Mouse (Mus musculus): ENCODE measurements around the gene Nipbl. TPM values are rescaled to one million over a fixed set of nuclear protein-coding genes. Genes with fewer than 3 reads are reported as not detected.

Gene Nipbl
- polyA plus RNA-seq, 1 experiment = 48.7 TPM

DNA sequence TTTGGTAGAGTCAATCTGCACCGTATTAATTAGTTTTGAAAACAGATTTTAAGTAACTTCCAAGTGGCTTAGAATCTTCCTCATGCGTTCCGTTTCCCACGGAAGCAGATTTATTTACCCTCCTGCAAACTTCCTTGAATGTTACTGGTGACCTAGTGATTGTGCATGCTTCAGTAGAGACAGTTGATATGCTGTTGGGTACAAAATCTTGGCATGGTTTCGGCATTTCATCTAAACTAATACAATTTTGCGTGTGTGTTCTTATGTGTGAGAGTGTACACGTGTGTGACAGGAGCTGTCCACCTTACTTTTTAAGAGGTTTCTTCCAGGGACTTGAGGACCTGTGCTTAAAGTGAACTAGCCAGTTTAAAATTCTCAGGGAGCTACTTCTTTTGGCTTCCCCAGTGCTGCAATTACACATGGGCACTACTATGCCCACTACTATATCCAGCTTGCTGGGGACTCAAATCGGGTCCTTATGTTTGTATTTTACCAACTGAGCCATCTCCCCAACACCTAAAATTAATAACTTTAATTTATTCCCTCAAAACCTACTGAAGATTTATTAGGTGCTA, 3.0 kb upstream of the Nipbl start:
- TF ChIP-seq POLR2A (IDR thresholded peaks at IDR 0.05; ENCODE audit: low read depth, low read length) (no peak), CTCF (IDR thresholded peaks at IDR 0.05; ENCODE audit: borderline replicate concordance, insufficient read depth, low read length) (no peak)
- Histone ChIP-seq H3K27ac (ENCODE audit: insufficient read depth, low read length) (no peak overlapping the region), H3K4me3 (ENCODE audit: insufficient read depth, low read length) (peak overlapping the region; percentile 20), H3K4me1 (ENCODE audit: control insufficient read depth, insufficient read depth, low read length) (peaks cover 4% of the 10 kb centered on the region; the same call in 1 of the 2 replicates)

DNA sequence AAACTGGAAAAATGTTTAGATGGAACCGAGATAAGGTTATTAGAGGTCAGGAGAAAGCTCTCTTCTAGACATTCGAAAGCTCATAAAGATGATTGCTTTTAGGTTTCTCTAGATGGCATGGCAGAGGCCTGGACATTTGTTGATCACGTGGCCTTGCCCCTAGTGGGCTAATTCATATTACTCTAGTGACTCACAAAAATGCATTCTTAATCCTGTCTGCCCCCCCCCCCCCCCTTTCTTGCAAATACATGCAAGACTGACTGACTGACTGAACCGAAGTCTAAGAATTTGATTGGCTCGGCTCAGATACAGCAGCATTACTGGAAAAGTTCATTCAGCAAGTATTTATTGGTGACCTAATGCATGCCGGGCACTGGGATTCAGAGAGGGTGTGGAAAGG, 2.2 kb upstream of the Nipbl start:
- Histone ChIP-seq H3K4me3 (ENCODE audit: insufficient read depth, low read length) (peak overlapping the region; percentile 95), H3K27ac (ENCODE audit: insufficient read depth, low read length) (peak overlapping the region; percentile 87)

DNA sequence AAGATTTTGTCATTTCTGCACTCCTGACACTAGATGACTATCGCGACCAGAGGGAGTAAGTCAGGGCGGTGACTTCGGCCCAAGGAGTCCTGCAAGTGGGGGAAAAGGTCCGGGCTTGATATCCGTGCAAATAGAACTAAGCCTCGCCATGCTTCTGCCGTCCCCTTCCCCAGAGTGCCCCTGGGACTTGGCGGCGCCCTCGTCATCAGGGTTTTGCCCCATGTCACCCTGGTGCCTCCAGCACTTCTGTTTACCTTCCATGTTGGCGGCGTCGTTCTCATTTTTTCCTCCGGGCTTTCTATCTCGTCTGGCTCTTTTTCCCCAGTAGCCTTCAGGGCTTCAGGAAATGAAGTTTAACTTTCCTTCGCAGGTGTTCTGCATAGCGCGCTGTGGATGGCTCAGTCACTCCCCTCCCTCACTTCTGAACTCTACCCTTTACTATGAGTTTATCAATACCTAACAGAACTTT, 1.7 kb upstream of the Nipbl start:
- H3K27ac ChIP-seq (ENCODE audit: insufficient read depth, low read length) = peak overlapping the region; percentile 87
- peak overlapping the region; percentile 95 for H3K4me3 ChIP-seq (ENCODE audit: insufficient read depth, low read length)
- TF ChIP-seq CTCF (IDR thresholded peaks at IDR 0.05; ENCODE audit: borderline replicate concordance, insufficient read depth, low read length) (no peak), POLR2A (IDR thresholded peaks at IDR 0.05; ENCODE audit: low read depth, low read length) (no peak)
- peaks cover 4% of the 10 kb centered on the region; the same call in 1 of the 2 replicates for H3K4me1 ChIP-seq (ENCODE audit: control insufficient read depth, insufficient read depth, low read length)

More for the DNA sequence above, 2.2 kb upstream of the Nipbl start:
- H3K4me1 ChIP-seq (ENCODE audit: control insufficient read depth, insufficient read depth, low read length) = peaks cover 4% of the 10 kb centered on the region; the same call in 1 of the 2 replicates
- TF ChIP-seq CTCF (IDR thresholded peaks at IDR 0.05; ENCODE audit: borderline replicate concordance, insufficient read depth, low read length) = no peak
- TF ChIP-seq POLR2A (IDR thresholded peaks at IDR 0.05; ENCODE audit: low read depth, low read length) = no peak

DNA sequence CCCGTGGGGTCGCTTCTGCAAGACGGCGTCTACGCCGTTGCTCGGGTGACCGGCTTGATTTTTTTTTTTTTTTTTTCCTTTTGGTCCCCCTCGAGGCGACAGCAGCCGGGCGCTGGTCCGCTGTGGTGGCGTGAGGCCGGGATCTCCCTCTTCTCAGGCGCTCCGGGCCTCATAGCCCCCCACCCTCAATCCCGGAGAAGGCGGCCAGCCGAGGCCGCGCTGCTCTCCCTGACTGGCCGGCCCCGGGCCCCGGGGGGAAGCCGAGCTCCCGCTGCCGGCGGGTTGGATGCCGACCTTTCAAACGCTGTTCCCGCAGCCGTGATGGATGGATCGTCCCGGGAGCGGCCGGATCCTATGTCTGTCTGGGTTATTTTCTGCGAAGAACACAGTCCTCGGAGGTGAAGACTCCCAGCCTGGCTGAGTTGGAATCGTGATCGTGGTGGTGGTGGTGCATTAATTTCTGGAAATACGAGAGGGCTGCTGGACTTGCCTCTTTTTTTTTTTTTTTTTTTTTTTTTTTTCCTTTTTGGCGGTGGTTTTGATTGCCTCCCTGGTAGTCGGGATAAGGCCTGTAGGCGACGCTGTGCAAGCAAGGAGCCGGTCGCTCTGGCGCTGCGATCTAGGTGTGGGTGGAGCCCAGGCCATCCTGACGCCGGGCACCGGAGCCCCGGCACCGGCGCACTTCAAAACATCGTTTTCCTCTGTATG, 781 bp upstream of the Nipbl start:
- H3K4me1 ChIP-seq (ENCODE audit: control insufficient read depth, insufficient read depth, low read length) = peaks cover 4% of the 10 kb centered on the region; the same call in 1 of the 2 replicates
- peak overlapping the region; percentile 94 for H3K27ac ChIP-seq (ENCODE audit: insufficient read depth, low read length)
- TF ChIP-seq CTCF (IDR thresholded peaks at IDR 0.05; ENCODE audit: borderline replicate concordance, insufficient read depth, low read length) (peak; percentile 76; the same call in 1 of the 2 replicates), POLR2A (IDR thresholded peaks at IDR 0.05; ENCODE audit: low read depth, low read length) (peak; percentile 24; the same call in 1 of the 2 replicates)
- peak overlapping the region; percentile 95 for H3K4me3 ChIP-seq (ENCODE audit: insufficient read depth, low read length)

DNA sequence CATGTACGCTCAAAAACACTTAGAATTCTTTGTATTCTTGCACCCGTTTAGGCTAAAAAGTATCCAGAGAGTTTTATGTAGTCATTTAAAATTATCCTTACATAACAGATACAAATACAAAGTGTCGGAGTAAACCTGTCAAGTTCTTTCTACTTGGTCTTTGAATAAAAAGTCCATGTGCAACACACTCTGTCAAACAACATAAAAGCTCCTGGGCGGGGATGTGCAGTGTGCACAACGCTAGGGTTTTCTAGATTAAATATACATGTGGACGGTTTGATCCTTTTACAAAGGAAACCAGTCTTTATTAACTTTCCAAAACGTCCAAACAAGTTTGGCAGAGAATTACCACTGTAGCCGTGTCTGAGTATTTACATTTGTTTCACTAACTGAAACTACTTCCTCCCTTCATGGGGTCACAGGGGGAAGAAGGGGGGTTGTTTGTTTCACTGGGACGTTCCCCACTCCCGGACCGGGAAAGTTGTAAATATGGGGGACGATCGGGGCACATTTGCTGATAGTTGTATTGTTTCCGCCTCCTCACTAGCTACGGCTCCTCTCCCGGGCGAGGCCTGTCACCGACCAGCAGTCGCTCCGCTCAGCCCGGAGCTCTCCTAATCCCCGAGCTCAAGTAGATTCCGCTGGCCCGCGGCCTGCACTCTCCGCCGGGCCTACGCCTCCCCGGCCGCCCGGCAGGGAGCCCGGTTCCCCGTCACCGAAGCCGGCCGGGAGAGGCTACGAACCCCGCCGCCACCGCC, 916 bp downstream of the Nipbl start:
- H3K4me3 ChIP-seq (ENCODE audit: insufficient read depth, low read length) = peak overlapping the region; percentile 65
- 0 out of 2 replicates have a peak, but pooled peaks have one; percentile 10 for TF ChIP-seq POLR2A (IDR thresholded peaks at IDR 0.05; ENCODE audit: low read depth, low read length)
- TF ChIP-seq CTCF (IDR thresholded peaks at IDR 0.05; ENCODE audit: borderline replicate concordance, insufficient read depth, low read length) = no peak
- H3K4me1 ChIP-seq (ENCODE audit: control insufficient read depth, insufficient read depth, low read length) = peaks cover 4% of the 10 kb centered on the region; the same call in 1 of the 2 replicates
- H3K27ac ChIP-seq (ENCODE audit: insufficient read depth, low read length) = peak overlapping the region; percentile 94

DNA sequence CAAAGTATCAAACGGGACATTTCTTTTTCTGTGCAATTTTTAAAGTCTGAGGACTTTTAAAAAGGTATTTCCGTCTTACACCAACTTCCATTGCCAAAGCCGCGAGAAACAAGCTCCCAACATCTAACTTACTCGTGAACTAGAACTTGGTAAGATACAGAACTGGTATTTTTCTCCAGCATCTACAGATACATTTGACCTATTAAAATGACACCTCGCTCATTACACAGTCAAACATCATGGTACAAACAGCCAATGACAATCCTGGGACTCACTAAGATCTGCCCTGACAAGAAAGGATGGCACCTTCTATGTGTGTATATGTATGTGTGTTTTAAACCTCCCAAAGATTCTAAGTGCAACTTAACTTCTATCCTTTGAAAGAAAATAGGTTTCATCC, 1.5 kb downstream of the Nipbl start:
- peak overlapping the region; percentile 72 for H3K4me3 ChIP-seq (ENCODE audit: insufficient read depth, low read length)
- no peak for TF ChIP-seq CTCF (IDR thresholded peaks at IDR 0.05; ENCODE audit: borderline replicate concordance, insufficient read depth, low read length)
- no peak for TF ChIP-seq POLR2A (IDR thresholded peaks at IDR 0.05; ENCODE audit: low read depth, low read length)
- no peak overlapping the region for H3K27ac ChIP-seq (ENCODE audit: insufficient read depth, low read length)
- peaks cover 2% of the 10 kb centered on the region; the same call in 1 of the 2 replicates for H3K4me1 ChIP-seq (ENCODE audit: control insufficient read depth, insufficient read depth, low read length)

DNA sequence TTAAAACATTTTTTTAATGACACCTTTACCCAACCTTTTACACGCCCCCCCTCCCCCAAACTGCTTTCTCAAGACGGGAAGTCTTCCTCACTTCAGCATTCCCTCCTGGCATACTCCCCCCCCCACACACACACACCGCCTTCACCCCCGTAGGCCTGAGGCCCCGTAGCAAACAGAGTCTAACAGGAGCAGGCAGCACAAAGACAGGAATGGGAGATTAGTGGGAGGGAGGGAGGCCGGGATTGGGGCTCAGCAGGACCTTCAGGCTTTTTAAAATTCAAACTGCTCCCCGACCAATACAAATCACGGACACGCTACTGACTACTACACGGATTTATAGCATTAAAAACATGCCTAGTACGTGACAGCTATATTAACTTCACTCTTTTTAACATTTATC, 2.1 kb downstream of the Nipbl start:
- TF ChIP-seq POLR2A (IDR thresholded peaks at IDR 0.05; ENCODE audit: low read depth, low read length) (no peak), CTCF (IDR thresholded peaks at IDR 0.05; ENCODE audit: borderline replicate concordance, insufficient read depth, low read length) (no peak)
- Histone ChIP-seq H3K4me1 (ENCODE audit: control insufficient read depth, insufficient read depth, low read length) (no peaks in the 10 kb centered on the region), H3K27ac (ENCODE audit: insufficient read depth, low read length) (no peak overlapping the region), H3K4me3 (ENCODE audit: insufficient read depth, low read length) (peak overlapping the region; percentile 72)

DNA sequence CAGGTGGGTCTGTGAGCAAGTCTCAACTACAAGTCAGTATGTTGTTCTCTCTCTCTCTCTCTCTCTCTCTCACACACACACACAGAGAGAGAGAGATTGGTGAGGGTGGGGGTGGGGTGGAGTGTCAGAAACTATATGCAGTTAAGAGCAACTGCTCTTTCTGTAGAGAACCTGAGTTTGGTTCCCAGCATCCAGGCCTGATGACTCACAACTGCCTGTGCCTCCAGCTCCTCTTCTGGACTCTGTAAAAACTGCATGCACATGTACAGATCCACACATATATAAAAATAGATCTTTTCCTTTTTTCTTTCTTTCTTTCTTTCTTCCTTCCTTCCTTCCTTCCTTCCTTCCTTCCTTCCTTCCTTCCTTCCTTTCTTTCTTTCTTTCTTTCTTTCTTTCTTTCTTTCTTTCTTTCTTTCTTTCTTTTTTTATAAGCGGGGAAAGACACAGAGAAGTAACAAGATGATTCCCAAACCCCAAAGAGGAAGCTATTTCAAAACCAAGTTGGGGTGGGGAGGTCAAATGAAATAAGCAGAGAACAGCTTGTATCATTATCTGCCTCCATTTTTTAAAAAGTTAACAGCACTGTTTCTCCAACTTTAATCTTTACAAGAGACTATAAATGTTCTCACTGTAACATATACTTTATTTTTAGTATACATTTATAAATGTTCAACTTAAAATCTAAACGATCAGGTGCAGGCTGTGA, 10.9 kb downstream of the Nipbl start:
- TF ChIP-seq POLR2A (IDR thresholded peaks at IDR 0.05; ENCODE audit: low read depth, low read length) (no peak), CTCF (IDR thresholded peaks at IDR 0.05; ENCODE audit: borderline replicate concordance, insufficient read depth, low read length) (no peak)
- no peak overlapping the region for H3K27ac ChIP-seq (ENCODE audit: insufficient read depth, low read length)
- H3K4me1 ChIP-seq (ENCODE audit: control insufficient read depth, insufficient read depth, low read length) = no peaks in the 10 kb centered on the region
- H3K4me3 ChIP-seq (ENCODE audit: insufficient read depth, low read length) = no peak overlapping the region

DNA sequence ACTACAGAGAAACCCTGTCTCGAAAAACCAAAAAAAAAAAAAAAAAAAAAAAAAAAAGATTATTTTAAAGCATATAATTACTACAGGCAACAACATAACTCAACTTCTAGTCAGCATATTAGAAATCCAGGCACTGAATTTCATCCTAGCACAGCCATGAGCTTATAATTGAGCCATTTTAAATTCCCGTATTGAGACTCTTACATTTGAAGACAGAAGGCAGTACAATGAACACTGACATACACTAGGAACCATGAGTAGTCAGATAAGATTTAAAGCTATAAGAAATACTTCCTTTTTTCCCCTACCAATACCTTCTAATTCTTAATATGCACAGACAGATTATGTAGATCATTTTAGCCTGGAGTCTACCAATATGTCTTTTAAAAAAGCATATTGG, 11.7 kb downstream of the Nipbl start:
- no peak for TF ChIP-seq POLR2A (IDR thresholded peaks at IDR 0.05; ENCODE audit: low read depth, low read length)
- no peaks in the 10 kb centered on the region for H3K4me1 ChIP-seq (ENCODE audit: control insufficient read depth, insufficient read depth, low read length)
- no peak overlapping the region for H3K27ac ChIP-seq (ENCODE audit: insufficient read depth, low read length)
- H3K4me3 ChIP-seq (ENCODE audit: insufficient read depth, low read length) = no peak overlapping the region

Data from embryonic fibroblast, embryonic 13.5 days (primary cell).